Mouse (Mus musculus) stomach, adult 2 months (tissue): Measurements from ENCODE around the gene Cyp3a25. TPM values are rescaled to one million over a fixed set of nuclear protein-coding genes. Genes with fewer than 3 reads are reported as not detected.

Experiments used
- polyA plus RNA-seq: library from polyadenylated mRNA; depleted of rRNA; stranded (reverse); fragments of >200 nt; gene quantifications from 2 replicates; pipeline ENCODE4 v1.2.3, GENCODE M21; 2012; rRNA removed

Cyp3a25 gene
- polyA plus RNA-seq, result not detected in 2 replicates

GRCm38 (mm10) chr5:146009509-146009908, at the start of gene Cyp3a25:
Gene Cyp3a25, minus strand, starts transcription at chr5:146009618.

Other genes with a start within 250 kb of the Cyp3a25 start
- not detected in 2 replicates for gene Cyp3a44, start 203.7 kb downstream of the Cyp3a25 start, polyA plus RNA-seq
- not detected in 2 replicates for gene Cyp3a11, start 129.7 kb downstream of the Cyp3a25 start, polyA plus RNA-seq
- not detected in 2 replicates for gene Cyp3a59, start 69.6 kb upstream of the Cyp3a25 start, polyA plus RNA-seq
- gene Gm5565, start 150.9 kb upstream of the Cyp3a25 start, polyA plus RNA-seq, result not detected in 2 replicates
- not detected in 2 replicates for gene Gm6309, start 161.1 kb upstream of the Cyp3a25 start, polyA plus RNA-seq
- 0.19 and 0.26 TPM in 2 replicates for gene 1700001J03Rik, start 175.7 kb upstream of the Cyp3a25 start, polyA plus RNA-seq
- gene Rnf6, start 211.9 kb upstream of the Cyp3a25 start, polyA plus RNA-seq, result 2.2 and 4.4 TPM in 2 replicates
- 22.9 and 23.5 TPM in 2 replicates for gene Cdk8, start 221.6 kb upstream of the Cyp3a25 start, polyA plus RNA-seq